Mouse (Mus musculus): ENCODE data around the gene Taf3. TPM values are rescaled to one million over a fixed set of nuclear protein-coding genes. Genes with fewer than 3 reads are reported as not detected.
A peak's percentile ranks its signal among the peaks of the same experiment; 100 is the strongest.

Gene Taf3
- total and polyA plus RNA-seq, 3 experiments: 8.3 to 20.9 TPM; not detected in 1

DNA sequence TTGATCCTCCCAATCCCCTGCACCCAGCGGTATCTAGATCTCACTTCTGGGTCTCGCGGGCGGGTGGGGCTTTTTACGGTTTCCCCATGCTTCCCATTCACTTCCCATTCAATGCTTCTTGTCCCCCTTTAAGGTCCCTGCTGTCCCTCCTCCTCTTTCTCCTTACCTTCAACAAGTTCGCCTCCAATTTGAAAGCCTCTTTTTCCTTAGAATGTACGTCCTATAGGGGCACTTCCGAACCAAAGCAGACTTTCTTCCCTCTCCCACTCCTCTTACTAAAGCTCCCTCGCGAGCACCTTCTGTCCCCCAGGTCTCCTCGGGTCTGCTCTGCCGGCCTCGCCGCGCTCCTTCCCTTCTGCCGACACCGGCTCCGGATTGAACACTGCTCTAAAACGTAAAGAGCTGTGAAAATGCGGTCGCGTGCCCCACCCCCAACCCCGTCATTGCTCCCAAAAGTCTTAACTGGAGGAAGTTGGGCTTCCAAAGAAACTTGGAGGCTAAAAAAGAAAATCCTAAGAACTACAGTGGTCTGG, 158.7 kb downstream of the Taf3 start, which contains the start of gene Gata3 (continued):
- TF ChIP-seq POLR2AphosphoS5 (IDR thresholded peaks at IDR 0.05; ENCODE audit: borderline replicate concordance, low read depth, low read length) (no peak), USF2 (IDR thresholded peaks at IDR 0.05; ENCODE audit: borderline replicate concordance in 1 of 2, insufficient read depth in 1 of 2, low read depth in 1 of 2, low read length in 2 of 2) (no peak), MAX (IDR thresholded peaks at IDR 0.05; ENCODE audit: low read length) (no peak), ZC3H11A (IDR thresholded peaks at IDR 0.05; ENCODE audit: low read depth, low read length) (no peak), MXI1 (IDR thresholded peaks at IDR 0.05; ENCODE audit: low read depth, low read length) (no peak), USF1 (IDR thresholded peaks at IDR 0.05; ENCODE audit: low read depth, low read length) (no peak), CHD2 (IDR thresholded peaks at IDR 0.05; ENCODE audit: low read length) (no peak), MAFK (IDR thresholded peaks at IDR 0.05; ENCODE audit: borderline replicate concordance, low read depth, low read length) (no peak), JUND (IDR thresholded peaks at IDR 0.05; ENCODE audit: low read depth, low read length) (no peak), ETS1 (IDR thresholded peaks at IDR 0.05; ENCODE audit: low read depth, low read length) (no peak), NELFE (IDR thresholded peaks at IDR 0.05; ENCODE audit: low read depth, low read length) (peak; percentile 73), MAZ (IDR thresholded peaks at IDR 0.05; ENCODE audit: low read depth, low read length) (peak; percentile 63; the same call in 1 of the 2 replicates), GATA1 (IDR thresholded peaks at IDR 0.05; ENCODE audit: low read depth, low read length) (peak; percentile 43), CTCF (IDR thresholded peaks at IDR 0.05 in 2 of 3, conservative IDR thresholded peaks at IDR 0.05 in 1 of 3; ENCODE audit: control insufficient read depth in 1 of 3, insufficient read depth in 1 of 3, low read depth in 2 of 3, low read length in 3 of 3, poor library complexity in 1 of 3, severe bottlenecking in 1 of 3) (no peak), POLR2AphosphoS2 (IDR thresholded peaks at IDR 0.05; ENCODE audit: low read length) (no peak), UBTF (IDR thresholded peaks at IDR 0.05; ENCODE audit: borderline replicate concordance, insufficient read depth, low read depth, low read length) (no peak), BHLHE40 (IDR thresholded peaks at IDR 0.05; ENCODE audit: borderline replicate concordance, low read depth, low read length) (no peak), GABPA (IDR thresholded peaks at IDR 0.05; ENCODE audit: low read depth, low read length) (no peak)

- H3K27ac ChIP-seq (ENCODE audit: control insufficient read depth, low read depth, low read length): peak within 1 kb of the TSS; percentile 65
- H3K27me3 ChIP-seq (ENCODE audit: control insufficient read depth in 1 of 2, insufficient read depth in 2 of 2, low read length in 2 of 2): no peaks in the 10 kb centered on the region
- DNase-seq (ENCODE audit: low read depth, low spot score): peak; percentile 93
- H3K4me1 ChIP-seq (ENCODE audit: control insufficient read depth in 1 of 2, insufficient read depth in 2 of 2, low read length in 2 of 2): peaks cover 2 to 3% of the 10 kb centered on the region in 2 experiments; a peak in 2 of 4 replicates
- peaks cover 0 to 2% of the 10 kb centered on the region in 2 experiments; a peak in 1 of 4 replicates for H3K36me3 ChIP-seq (ENCODE audit: control insufficient read depth in 1 of 2, insufficient read depth in 2 of 2, low read length in 2 of 2)
- no peaks in the 10 kb centered on the region for H3K9me3 ChIP-seq (replicated peaks; ENCODE audit: insufficient read depth, low read length)
- peak within 1 kb of the TSS; percentile 93 to 95 for H3K4me3 ChIP-seq (ENCODE audit: control insufficient read depth in 1 of 2, insufficient read depth in 1 of 2, low read depth in 2 of 2, low read length in 2 of 2)
- H3K9ac ChIP-seq (ENCODE audit: control insufficient read depth, low read depth, low read length, poor library complexity, severe bottlenecking): peak within 1 kb of the TSS; percentile 76
- no peaks in the 10 kb centered on the region for H3K79me2 ChIP-seq (ENCODE audit: control insufficient read depth, insufficient read depth, low read length, poor library complexity)
- peak; percentile 78; the same call in 1 of the 2 replicates for TF ChIP-seq BHLHE40 (IDR thresholded peaks at IDR 0.05; ENCODE audit: borderline replicate concordance, low read depth, low read length)
- no peak for TF ChIP-seq MAFK (IDR thresholded peaks at IDR 0.05; ENCODE audit: borderline replicate concordance, low read depth, low read length)
- TF ChIP-seq KAT2A (conservative IDR thresholded peaks at IDR 0.05; ENCODE audit: low read depth, low read length): no peak
- no peak for TF ChIP-seq NRF1 (IDR thresholded peaks at IDR 0.05; ENCODE audit: insufficient read depth, low read depth, low read length, poor library complexity, severe bottlenecking)
- no peak for TF ChIP-seq MEF2A (IDR thresholded peaks at IDR 0.05; ENCODE audit: extremely low read depth, insufficient replicate concordance, low read depth, low read length, poor library complexity, severe bottlenecking)
- TF ChIP-seq ZC3H11A (IDR thresholded peaks at IDR 0.05; ENCODE audit: low read depth, low read length): no peak
- no peak for TF ChIP-seq ZNF384 (IDR thresholded peaks at IDR 0.05; ENCODE audit: low read depth, low read length)
- no peak for TF ChIP-seq JUND (IDR thresholded peaks at IDR 0.05; ENCODE audit: low read depth, low read length)
- TF ChIP-seq ETS1 (IDR thresholded peaks at IDR 0.05; ENCODE audit: low read depth, low read length): no peak
- TF ChIP-seq MXI1 (IDR thresholded peaks at IDR 0.05; ENCODE audit: low read depth, low read length): peak; percentile 87
- no peak for TF ChIP-seq ZKSCAN1 (IDR thresholded peaks at IDR 0.05; ENCODE audit: low read depth, low read length)
- peak; percentile 83; the same call in 1 of the 2 replicates for TF ChIP-seq NELFE (IDR thresholded peaks at IDR 0.05; ENCODE audit: low read depth, low read length)
- no peak for TF ChIP-seq RCOR1 (IDR thresholded peaks at IDR 0.05; ENCODE audit: low read depth, low read length)
- TF ChIP-seq USF1 (IDR thresholded peaks at IDR 0.05; ENCODE audit: low read depth, low read length): peak; percentile 98
- peak in 1 of 2 experiments; percentile 86; a peak in 3 of 4 replicates for TF ChIP-seq USF2 (IDR thresholded peaks at IDR 0.05; ENCODE audit: borderline replicate concordance in 1 of 2, insufficient read depth in 1 of 2, low read depth in 1 of 2, low read length in 2 of 2)
- TF ChIP-seq HCFC1 (IDR thresholded peaks at IDR 0.05; ENCODE audit: low read depth, low read length): peak; percentile 52; the same call in 1 of the 2 replicates
- peak; percentile 28 to 49 (median 38); a peak in 5 of 6 replicates for TF ChIP-seq CTCF (IDR thresholded peaks at IDR 0.05 in 2 of 3, conservative IDR thresholded peaks at IDR 0.05 in 1 of 3; ENCODE audit: control insufficient read depth in 1 of 3, insufficient read depth in 1 of 3, low read depth in 2 of 3, low read length in 3 of 3, poor library complexity in 1 of 3, severe bottlenecking in 1 of 3)
- TF ChIP-seq SIN3A (IDR thresholded peaks at IDR 0.05; ENCODE audit: low read length): peak; percentile 70; the same call in 1 of the 2 replicates
- TF ChIP-seq POLR2AphosphoS2 (IDR thresholded peaks at IDR 0.05; ENCODE audit: low read length): peak; percentile 38; the same call in 1 of the 2 replicates
- no peak for TF ChIP-seq UBTF (IDR thresholded peaks at IDR 0.05; ENCODE audit: borderline replicate concordance, insufficient read depth, low read depth, low read length)
- no peak for TF ChIP-seq GATA1 (IDR thresholded peaks at IDR 0.05; ENCODE audit: low read depth, low read length)
- TF ChIP-seq E2F4 (IDR thresholded peaks at IDR 0.05; ENCODE audit: borderline replicate concordance, low read depth, low read length): no peak
These were observed 159.3 kb downstream of the Taf3 start, which contains the start of gene 9230102O04Rik for GRCm38 (mm10) chr2:9888913-9889650. Gene 9230102O04Rik, minus strand, starts transcription at chr2:9889540.

All from MEL (cell line).